In genomic region chr10:88376770-88377169, GRCm38 (mm10) we compare ENCODE assay signal across 9 mouse cellular contexts. TPM values are rescaled to one million over a fixed set of nuclear protein-coding genes. Genes with fewer than 3 reads are reported as not detected.
DNase-seq lines count a peak whose midpoint lies in the region; ATAC-seq and TF ChIP-seq lines count a peak whose summit lies in the region.
"Had no signal": no experiment of that assay in that cellular context is flagged by ENCODE, and none has a peak within 500 bp of the region (broad histone marks: within the 10 kb centered on the region; RNA-seq: fewer than 3 reads in every experiment).

No protein-coding gene starts in this region.

- no peak for TF ChIP-seq EP300 in liver, embryonic 14.5 days (IDR thresholded peaks at IDR 0.05; ENCODE audit: low read depth)

- TF ChIP-seq CTCF in kidney, postnatal 0 days (IDR thresholded peaks at IDR 0.05; ENCODE audit: low read depth) = peak; percentile 98
- TF ChIP-seq CTCF in liver, embryonic 14.5 days (IDR thresholded peaks at IDR 0.05; ENCODE audit: low read depth) = peak; percentile 95

- 0 out of 2 replicates have a peak, but pooled peaks cover 6% of the 10 kb centered on the region for H3K4me1 ChIP-seq in kidney, postnatal 0 days (replicated peaks; ENCODE audit: insufficient read depth, low read length)
- peaks cover 0 to 18% of the 10 kb centered on the region in 2 experiments; a peak in 2 of 4 replicates for H3K4me1 ChIP-seq in liver, embryonic 14.5 days (replicated peaks; ENCODE audit: control insufficient read depth in 2 of 2, insufficient read depth in 2 of 2, low read length in 1 of 2)

- no peak overlapping the region for H3K4me3 ChIP-seq in kidney, postnatal 0 days (replicated peaks; ENCODE audit: low read depth, low read length)
- no peak overlapping the region for H3K4me3 ChIP-seq in liver, embryonic 14.5 days (ENCODE audit: insufficient read depth in 1 of 2, low read depth in 2 of 2, low read length in 2 of 2)
- H3K4me3 ChIP-seq: liver, embryonic 15.5 days had no signal

- H3K4me2 ChIP-seq in kidney, postnatal 0 days (ENCODE audit: low read length) = no peak overlapping the region
- H3K4me2 ChIP-seq in liver, embryonic 14.5 days (ENCODE audit: low read depth) = no peak overlapping the region
- H3K4me2 ChIP-seq: liver, embryonic 15.5 days had no signal

- H3K9me3 ChIP-seq in kidney, postnatal 0 days (replicated peaks; ENCODE audit: low read length) = no peaks in the 10 kb centered on the region
- H3K9me3 ChIP-seq in liver, embryonic 14.5 days (ENCODE audit: control insufficient read depth, low read length) = no peaks in the 10 kb centered on the region
- H3K9me3 ChIP-seq: liver, embryonic 15.5 days had no signal

- peak; percentile 85 for DNase-seq in A20 (ENCODE audit: low read depth, low spot score)
- DNase-seq in ZHBTc4 (ENCODE audit: low read depth, low spot score) = peak; percentile 85
- peak; percentile 87 to 92 for DNase-seq in cerebellum, postnatal 4 days (ENCODE audit: low spot score in 2 of 2)
- peak; percentile 79 to 82 for DNase-seq in gastrocnemius, adult 8-10 months (ENCODE audit: low spot score in 2 of 2)
- peak; percentile 85 for DNase-seq in kidney, postnatal 0 days (ENCODE audit: low spot score)
- DNase-seq in liver, embryonic 14.5 days (ENCODE audit: low read depth in 3 of 3, low spot score in 3 of 3) = peak; percentile 60 to 64 (median 64)
- peak; percentile 91 for DNase-seq in ovary, postnatal 14 days (ENCODE audit: low spot score)
- DNase-seq in thymus, postnatal 14 days = peak; percentile 89

- no peaks in the 10 kb centered on the region for H3K27me3 ChIP-seq in kidney, postnatal 0 days (ENCODE audit: insufficient read depth, low read length)
- H3K27me3 ChIP-seq in liver, embryonic 14.5 days (ENCODE audit: control insufficient read depth, insufficient read depth, low read length) = no peaks in the 10 kb centered on the region
- H3K27me3 ChIP-seq: liver, embryonic 15.5 days had no signal

- H3K36me3 ChIP-seq in kidney, postnatal 0 days (ENCODE audit: insufficient read depth, low read length) = no peaks in the 10 kb centered on the region
- H3K36me3 ChIP-seq in liver, embryonic 14.5 days (replicated peaks; ENCODE audit: control insufficient read depth, insufficient read depth, low read depth) = no peaks in the 10 kb centered on the region
- H3K36me3 ChIP-seq: liver, embryonic 15.5 days had no signal

- 11% methylated on average over 11 of the region's 11 CpGs for WGBS in kidney, postnatal 0 days
- WGBS in liver, embryonic 14.5 days (ENCODE audit: insufficient replicate concordance) = 5% methylated on average over 11 of the region's 11 CpGs

- H3K27ac ChIP-seq in kidney, postnatal 0 days = no peak overlapping the region
- no peak overlapping the region for H3K27ac ChIP-seq in liver, embryonic 14.5 days
- H3K27ac ChIP-seq: liver, embryonic 15.5 days had no signal

- no peak for ATAC-seq in kidney, postnatal 0 days (replicated peaks; ENCODE audit: low FRiP score, low read depth)
- no peak for ATAC-seq in liver, embryonic 14.5 days (ENCODE audit: insufficient read depth)

- no peak overlapping the region for H3K9ac ChIP-seq in kidney, postnatal 0 days (ENCODE audit: low read depth, low read length)
- H3K9ac ChIP-seq in liver, embryonic 14.5 days (replicated peaks) = no peak overlapping the region
- H3K9ac ChIP-seq: liver, embryonic 15.5 days had no signal

RNA-seq across cellular contexts. Expression of gene Dram1, which starts 2.1 kb away (rescaled TPM):
- 1 to 10 TPM in 3 of 4 experiments, under 1 TPM in 1; 0.58 to 3.1 (median 1.4) TPM for total RNA-seq in gastrocnemius, adult 8-10 months (2022)
- polyA plus RNA-seq in kidney, postnatal 0 days (2015; fragmentation: Nextera tagmentation; extraction: Ambion mirVana) = 5.6 and 5.9 TPM in 2 replicates
- 0.73 and 1.2 TPM in 2 replicates for polyA plus RNA-seq in liver, embryonic 14.5 days (2012; rRNA removed)
- polyA plus RNA-seq in liver, embryonic 14.5 days (2014; fragmentation: Nextera tagmentation; extraction: Ambion mirVana) = 1.3 and 1.5 TPM in 2 replicates

RNA-seq across cellular contexts. Expression of gene Gnptab, which starts 2.2 kb away (rescaled TPM):
- total RNA-seq in gastrocnemius, adult 8-10 months (2022) = 10 to 100 TPM; 20.3 to 23.6 (median 20.9) TPM
- polyA plus RNA-seq in kidney, postnatal 0 days (2015; fragmentation: Nextera tagmentation; extraction: Ambion mirVana) = 9.0 and 10.2 TPM in 2 replicates
- 3.7 and 4.9 TPM in 2 replicates for polyA plus RNA-seq in liver, embryonic 14.5 days (2012; rRNA removed)
- polyA plus RNA-seq in liver, embryonic 14.5 days (2014; fragmentation: Nextera tagmentation; extraction: Ambion mirVana) = 2.3 and 2.9 TPM in 2 replicates
